Mouse (Mus musculus) lung, postnatal 0 days (tissue): ENCODE measurements around the gene Scfd2.

Experiments used
- CTCF ChIP-seq: IDR thresholded peaks from 2 replicates; pipeline ENCODE4 v1.5.1; 2016; ENCODE audit warnings: antibody characterized with exemption, mild to moderate bottlenecking
- EP300 ChIP-seq: IDR thresholded peaks from 2 replicates; pipeline ENCODE4 v1.6.1; 2016; ENCODE audit warnings: antibody characterized with exemption, mild to moderate bottlenecking, control low read depth

- TF ChIP-seq CTCF (no peak), EP300 (no peak)
These were observed 245.3 kb downstream of the Scfd2 start for GRCm38 (mm10) chr5:74286301-74286700.
